Mouse (Mus musculus) embryonic facial prominence, embryonic 11.5 days (tissue): ENCODE measurements at regions not wholly inside any gene's neighbourhood (a gene's known extent, or its start where the extent isn't known, plus 50 kb on each side); places are given as distances from the start of the nearest gene placed in this dataset.
A peak's percentile ranks its signal among the peaks of the same experiment; 100 is the strongest.

Source experiments
- ATAC-seq: fragments of 200-750 bp; cut with Nextera tagmentation; replicated peaks from 2 replicates; pipeline ENCODE4 v1.8.0; 2017; ENCODE audit warnings: low read depth; ENCODE audit not compliant: insufficient number of reproducible peaks, low FRiP score, low TSS enrichment
- DNase-seq: peaks from one replicate; pipeline ENCODE4 v3.0.0-alpha.2; 2015; ENCODE audit warnings: low spot score
- H3K27ac ChIP-seq: fragments of 300-500 bp; sonication (generic); replicated peaks from 2 replicates; pipeline ENCODE4 v1.5.1; 2014; ENCODE audit warnings: mild to moderate bottlenecking, low read depth, low read length, control low read depth
- H3K27me3 ChIP-seq: fragments of 300-500 bp; sonication (generic); 2 replicates; pipeline ENCODE4 v1.6.1; 2014; ENCODE audit warnings: mild to moderate bottlenecking, low read length, moderate library complexity, mixed read lengths; ENCODE audit not compliant: control insufficient read depth, insufficient read depth
- H3K36me3 ChIP-seq: fragments of 300-500 bp; sonication (generic); replicated peaks from 2 replicates; pipeline ENCODE4 v1.6.1; 2014; ENCODE audit warnings: low read depth, mild to moderate bottlenecking, low read length, moderate library complexity, mixed read lengths; ENCODE audit not compliant: control insufficient read depth, insufficient read depth
- H3K4me1 ChIP-seq: fragments of 300-500 bp; sonication (generic); 2 replicates; pipeline ENCODE4 v1.6.1; 2014; ENCODE audit warnings: low read length, mixed read lengths; ENCODE audit not compliant: control insufficient read depth, insufficient read depth
- H3K4me2 ChIP-seq: fragments of 300-500 bp; sonication (generic); 2 replicates; pipeline ENCODE4 v1.6.1; 2014; ENCODE audit warnings: low read depth, mild to moderate bottlenecking, control low read depth, low read length, moderate library complexity
- H3K4me3 ChIP-seq: fragments of 300-500 bp; sonication (generic); 2 replicates; pipeline ENCODE4 v1.5.1; 2014; ENCODE audit warnings: low read depth, low read length, control low read depth
- H3K9ac ChIP-seq: fragments of 300-500 bp; sonication (generic); replicated peaks from 2 replicates; pipeline ENCODE4 v1.6.1; 2014; ENCODE audit warnings: mild to moderate bottlenecking, control low read depth, low read length
- H3K9me3 ChIP-seq: fragments of 300-500 bp; sonication (generic); replicated peaks from 2 replicates; pipeline ENCODE4 v1.6.1; 2016; ENCODE audit warnings: mild to moderate bottlenecking, low read length, inconsistent platforms, mixed read lengths; ENCODE audit not compliant: control insufficient read depth
- WGBS: fragments of 180-500 bp; shearing (Covaris S2); extraction: QIAGEN DNeasy Blood & Tissue Kit; methylation state at CpG from one replicate; pipeline ENCODE4 v1.1.7; 2014; 5-methylcytosine and 5-hydroxymethylcytosine counted together

DNA sequence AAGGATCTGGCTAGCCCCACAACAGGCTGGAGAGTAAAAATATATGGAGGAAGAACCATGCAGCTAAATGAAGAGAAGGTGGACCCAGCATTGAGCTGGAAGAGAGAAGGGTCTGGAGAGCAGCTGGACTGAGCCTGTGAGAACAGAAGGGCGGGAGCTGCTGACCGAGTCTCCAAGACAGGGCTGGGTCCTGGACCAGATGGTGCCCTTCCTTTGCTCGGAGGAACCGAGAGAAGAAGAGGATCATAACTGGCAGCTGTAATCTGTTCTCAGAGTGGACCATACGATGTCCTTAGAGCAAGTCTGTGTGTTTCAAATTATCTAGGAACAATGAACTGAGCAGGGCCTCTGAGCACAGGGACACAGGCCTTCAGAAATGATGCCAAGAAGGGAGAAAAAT, 279.3 kb downstream of the Adra2a start:
- H3K4me3 ChIP-seq = no peak overlapping the region
- WGBS = 67% methylated on average over 5 of the region's 5 CpGs
- no peaks in the 10 kb centered on the region for H3K4me1 ChIP-seq
- no peak overlapping the region for H3K9ac ChIP-seq
- H3K36me3 ChIP-seq = no peaks in the 10 kb centered on the region
- no peaks in the 10 kb centered on the region for H3K9me3 ChIP-seq
- H3K27me3 ChIP-seq = no peaks in the 10 kb centered on the region
- DNase-seq = no peak
- no peak overlapping the region for H3K27ac ChIP-seq
- no peak overlapping the region for H3K4me2 ChIP-seq
- no peak for ATAC-seq

DNA sequence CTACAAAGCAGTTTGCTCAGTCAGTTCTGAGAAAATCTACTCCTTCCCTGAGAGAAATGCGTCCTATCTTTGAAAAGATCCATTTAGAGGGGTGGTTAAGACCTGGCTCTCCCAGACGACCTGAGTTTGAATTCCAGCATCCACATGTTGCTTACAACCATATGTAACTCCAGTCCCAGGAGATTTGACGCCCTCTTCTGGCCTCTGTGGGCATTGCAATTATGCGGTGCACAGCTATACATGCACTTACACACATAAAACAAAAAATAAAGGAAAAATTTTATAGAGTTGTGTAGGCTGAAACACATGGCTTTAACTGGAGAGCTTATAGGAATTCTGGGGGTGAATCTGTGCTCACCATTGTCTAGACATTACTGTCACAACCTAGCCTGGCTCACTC, 281.0 kb downstream of the Adra2a start:
- DNase-seq (no peak), ATAC-seq (no peak)
- WGBS = 66% methylated on average over 4 of the region's 4 CpGs

GRCm38 (mm10) chr19:54332140-54332539, 288.2 kb downstream of the Adra2a start:
- DNase-seq (no peak), ATAC-seq (no peak)
- Histone ChIP-seq H3K4me3 (no peak overlapping the region), H3K27me3 (no peaks in the 10 kb centered on the region), H3K36me3 (no peaks in the 10 kb centered on the region), H3K4me2 (no peak overlapping the region), H3K9me3 (no peaks in the 10 kb centered on the region), H3K27ac (no peak overlapping the region), H3K9ac (no peak overlapping the region), H3K4me1 (no peaks in the 10 kb centered on the region)
- WGBS = 75% methylated on average over 1 of the region's 1 CpGs

More for the DNA sequence above, 281.0 kb downstream of the Adra2a start:
- Histone ChIP-seq H3K36me3 (no peaks in the 10 kb centered on the region), H3K9me3 (no peaks in the 10 kb centered on the region), H3K4me3 (no peak overlapping the region), H3K27ac (no peak overlapping the region), H3K4me2 (no peak overlapping the region), H3K9ac (no peak overlapping the region), H3K4me1 (no peaks in the 10 kb centered on the region), H3K27me3 (no peaks in the 10 kb centered on the region)

DNA sequence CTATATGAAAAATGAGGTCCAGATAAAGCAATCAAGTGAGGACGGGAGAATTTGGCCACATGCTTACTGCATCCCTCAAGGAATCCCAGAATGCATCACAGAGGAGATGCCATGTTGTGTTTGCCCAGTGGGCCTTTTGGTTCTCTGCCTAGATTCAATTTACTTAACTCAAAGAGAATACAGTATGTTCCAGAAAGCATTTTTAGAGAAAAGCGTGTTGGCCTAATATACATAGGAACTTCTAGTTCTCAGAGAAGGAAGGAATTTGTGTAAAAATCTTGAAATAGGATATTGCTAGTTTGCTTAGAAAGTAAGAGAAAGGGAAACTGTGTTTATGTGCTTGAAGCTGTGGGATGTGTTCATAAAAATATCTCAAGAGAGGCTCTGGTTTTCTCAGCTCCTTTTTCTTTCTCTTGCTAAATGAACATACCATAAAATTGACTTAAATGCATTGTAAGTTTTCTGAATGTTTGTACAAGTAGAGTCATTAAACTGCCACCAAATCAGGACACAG, 296.9 kb downstream of the Adra2a start:
- no peak overlapping the region for H3K4me2 ChIP-seq
- H3K9ac ChIP-seq = no peak overlapping the region
- DNase-seq (no peak), ATAC-seq (no peak)
- no peaks in the 10 kb centered on the region for H3K9me3 ChIP-seq
- H3K36me3 ChIP-seq = no peaks in the 10 kb centered on the region
- no peak overlapping the region for H3K4me3 ChIP-seq
- H3K4me1 ChIP-seq = no peaks in the 10 kb centered on the region
- H3K27me3 ChIP-seq = no peaks in the 10 kb centered on the region
- no peak overlapping the region for H3K27ac ChIP-seq
- WGBS = 88% methylated on average over 2 of the region's 2 CpGs

- Histone ChIP-seq H3K27ac (no peak overlapping the region), H3K4me2 (no peak overlapping the region), H3K4me3 (no peak overlapping the region), H3K9me3 (no peaks in the 10 kb centered on the region), H3K9ac (no peak overlapping the region), H3K36me3 (no peaks in the 10 kb centered on the region), H3K27me3 (no peaks in the 10 kb centered on the region), H3K4me1 (no peaks in the 10 kb centered on the region)
- ATAC-seq = no peak
- whole genome bisulfite sequencing = 81% methylated on average over 7 of the region's 7 CpGs
- DNase-seq = no peak
Observed at GRCm38 (mm10) chr19:54359731-54360130, 315.8 kb downstream of the Adra2a start.

GRCm38 (mm10) chr19:54360660-54361059, 316.7 kb downstream of the Adra2a start:
- ATAC-seq (no peak), DNase-seq (no peak)
- WGBS = 91% methylated on average over 3 of the region's 3 CpGs
- H3K9me3 ChIP-seq = no peaks in the 10 kb centered on the region
- H3K4me3 ChIP-seq = no peak overlapping the region
- H3K27ac ChIP-seq = no peak overlapping the region
- no peaks in the 10 kb centered on the region for H3K27me3 ChIP-seq
- no peak overlapping the region for H3K4me2 ChIP-seq
- no peaks in the 10 kb centered on the region for H3K4me1 ChIP-seq
- no peaks in the 10 kb centered on the region for H3K36me3 ChIP-seq
- no peak overlapping the region for H3K9ac ChIP-seq

GRCm38 (mm10) chr19:54385101-54385500, 341.1 kb downstream of the Adra2a start:
- ATAC-seq = no peak

GRCm38 (mm10) chr19:54391406-54391805, 347.5 kb downstream of the Adra2a start:
- 54% methylated on average over 6 of the region's 6 CpGs for WGBS
- Histone ChIP-seq H3K4me3 (no peak overlapping the region), H3K27ac (no peak overlapping the region), H3K9ac (no peak overlapping the region), H3K36me3 (no peaks in the 10 kb centered on the region), H3K27me3 (no peaks in the 10 kb centered on the region), H3K9me3 (no peaks in the 10 kb centered on the region), H3K4me2 (no peak overlapping the region), H3K4me1 (no peaks in the 10 kb centered on the region)
- peak; percentile 11 for DNase-seq
- ATAC-seq = no peak

More at GRCm38 (mm10) chr19:54385101-54385500, 341.1 kb downstream of the Adra2a start:
- Histone ChIP-seq H3K4me3 (no peak overlapping the region), H3K27ac (no peak overlapping the region), H3K4me1 (no peaks in the 10 kb centered on the region), H3K36me3 (no peaks in the 10 kb centered on the region), H3K9me3 (no peaks in the 10 kb centered on the region), H3K4me2 (no peak overlapping the region), H3K9ac (no peak overlapping the region), H3K27me3 (no peaks in the 10 kb centered on the region)
- DNase-seq = no peak
